Mouse (Mus musculus): ENCODE data around the gene Shc3. TPM values are rescaled to one million over a fixed set of nuclear protein-coding genes. Genes with fewer than 3 reads are reported as not detected.

Shc3 gene
- polyA plus RNA-seq, 1 experiment: not detected

DNA sequence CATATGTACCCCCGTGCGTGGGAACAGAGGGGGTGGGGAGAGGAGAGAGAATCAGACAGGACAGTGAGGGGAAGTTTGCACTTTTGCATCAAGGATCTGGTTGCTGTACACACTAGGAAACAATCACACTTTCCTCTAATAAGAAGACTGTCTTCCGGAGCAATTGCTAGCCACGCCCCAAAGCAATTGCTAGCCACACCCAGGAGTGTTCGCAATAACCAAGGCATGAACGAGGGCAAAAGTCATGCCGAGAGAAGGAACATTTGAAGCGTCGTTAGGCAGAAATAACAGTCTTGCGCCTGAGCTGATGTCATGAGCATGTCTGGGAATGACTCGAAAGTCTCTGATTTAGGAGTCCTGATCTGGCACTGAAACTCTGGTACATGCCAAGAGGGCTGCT lies 15.9 kb downstream of the Shc3 start:
- Histone ChIP-seq H3K27me3 (ENCODE audit: control insufficient read depth) (no peaks in the 10 kb centered on the region), H3K4me3 (replicated peaks) (no peak overlapping the region), H3K9me3 (ENCODE audit: control insufficient read depth, low read length) (no peaks in the 10 kb centered on the region), H3K36me3 (ENCODE audit: control insufficient read depth) (no peaks in the 10 kb centered on the region), H3K4me1 (ENCODE audit: control insufficient read depth) (no peaks in the 10 kb centered on the region; the same call in 1 of the 2 replicates)
- TF ChIP-seq GATA1 (IDR thresholded peaks at IDR 0.05; ENCODE audit: low read length): no peak
- TF ChIP-seq TAL1 (IDR thresholded peaks at IDR 0.05; ENCODE audit: low read length): no peak

DNA sequence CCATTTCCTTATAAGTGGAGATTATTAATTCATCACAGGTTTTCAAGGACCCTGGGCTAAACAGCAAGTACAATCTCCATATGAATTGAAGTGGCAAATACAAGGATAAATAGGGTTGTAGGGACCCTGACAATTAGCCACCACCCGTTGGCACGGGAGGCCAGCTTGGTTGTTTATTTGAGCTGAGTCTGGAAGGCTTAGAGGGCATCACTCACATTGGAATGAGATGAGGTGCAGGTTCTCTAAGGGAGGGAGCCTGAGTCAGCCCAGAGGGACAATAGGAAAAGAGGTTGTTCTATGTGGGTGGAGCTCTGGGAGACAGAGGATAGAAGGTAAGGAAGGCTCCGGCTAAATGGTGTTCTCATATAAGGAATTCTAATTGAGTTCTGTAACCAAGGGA lies 17.0 kb downstream of the Shc3 start:
- Histone ChIP-seq H3K36me3 (ENCODE audit: control insufficient read depth) (no peaks in the 10 kb centered on the region), H3K9me3 (ENCODE audit: control insufficient read depth, low read length) (no peaks in the 10 kb centered on the region), H3K4me1 (ENCODE audit: control insufficient read depth) (no peaks in the 10 kb centered on the region; the same call in 1 of the 2 replicates), H3K4me3 (replicated peaks) (no peak overlapping the region), H3K27me3 (ENCODE audit: control insufficient read depth) (no peaks in the 10 kb centered on the region)
- no peak for TF ChIP-seq TAL1 (IDR thresholded peaks at IDR 0.05; ENCODE audit: low read length)
- TF ChIP-seq GATA1 (IDR thresholded peaks at IDR 0.05; ENCODE audit: low read length): no peak

DNA sequence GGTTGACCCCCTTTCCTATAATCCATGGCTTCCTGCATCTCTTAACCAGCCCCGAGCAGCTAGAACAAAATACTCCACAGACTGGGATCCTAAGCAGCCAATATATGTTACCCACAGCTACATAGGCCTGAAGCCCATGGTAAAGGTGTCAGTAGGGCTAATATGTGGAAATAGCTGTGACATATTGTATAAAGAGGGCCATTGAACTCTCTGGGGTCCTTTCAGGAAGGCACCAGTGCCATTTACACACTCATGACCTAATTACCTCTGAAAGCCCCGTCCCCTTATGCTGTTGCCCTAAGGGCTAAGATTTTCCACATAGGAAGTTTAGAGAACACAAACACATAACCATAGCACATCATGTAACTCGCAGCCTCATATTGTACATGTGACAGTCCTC lies 17.4 kb downstream of the Shc3 start:
- no peaks in the 10 kb centered on the region for H3K36me3 ChIP-seq (ENCODE audit: control insufficient read depth)
- no peaks in the 10 kb centered on the region for H3K9me3 ChIP-seq (ENCODE audit: control insufficient read depth, low read length)
- no peak for TF ChIP-seq TAL1 (IDR thresholded peaks at IDR 0.05; ENCODE audit: low read length)
- no peak for TF ChIP-seq GATA1 (IDR thresholded peaks at IDR 0.05; ENCODE audit: low read length)
- no peaks in the 10 kb centered on the region for H3K27me3 ChIP-seq (ENCODE audit: control insufficient read depth)
- H3K4me3 ChIP-seq (replicated peaks): no peak overlapping the region
- H3K4me1 ChIP-seq (ENCODE audit: control insufficient read depth): no peaks in the 10 kb centered on the region; the same call in 1 of the 2 replicates

DNA sequence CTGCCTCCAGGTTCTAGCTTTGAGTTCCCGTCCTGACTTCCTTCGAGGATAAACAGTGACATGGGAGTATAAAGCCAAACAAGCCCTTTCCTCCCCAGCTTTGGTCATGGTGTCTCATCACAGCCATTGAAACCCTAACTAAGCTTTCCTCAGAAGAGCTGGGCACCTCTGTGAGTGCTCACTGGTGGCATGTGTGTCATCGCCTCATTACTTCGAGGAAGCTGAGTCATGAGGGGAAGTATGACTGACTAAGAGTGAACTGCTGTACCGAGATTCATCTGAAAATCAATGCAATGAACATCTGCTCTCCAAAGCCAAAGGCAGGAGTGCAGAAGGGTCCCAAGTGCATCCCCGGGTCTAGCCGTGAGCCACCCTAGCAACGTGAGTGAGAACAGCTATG lies 29.4 kb downstream of the Shc3 start:
- H3K27me3 ChIP-seq (ENCODE audit: control insufficient read depth): no peaks in the 10 kb centered on the region

DNA sequence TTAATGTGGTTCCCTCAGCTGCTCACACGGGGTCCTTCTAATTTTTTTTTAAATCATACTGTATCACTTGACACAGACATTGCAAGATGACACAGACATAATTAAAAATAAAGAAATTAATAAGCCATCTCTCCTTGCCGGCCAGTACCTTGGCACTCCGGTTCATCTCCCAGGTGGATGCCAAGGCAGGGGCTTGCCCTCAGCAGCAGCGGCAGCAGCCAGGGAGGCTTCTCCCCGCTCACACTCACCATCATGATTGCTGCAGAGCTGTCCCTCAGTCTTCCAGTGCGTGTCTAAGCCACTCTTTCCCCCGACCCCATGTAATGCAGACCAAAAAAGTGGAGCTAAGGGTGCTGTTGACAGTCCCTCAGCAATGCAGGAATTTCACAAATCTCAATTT lies 33.9 kb downstream of the Shc3 start:
- Histone ChIP-seq H3K27me3 (ENCODE audit: control insufficient read depth) (no peaks in the 10 kb centered on the region), H3K4me3 (replicated peaks) (no peak overlapping the region), H3K9me3 (ENCODE audit: control insufficient read depth, low read length) (no peaks in the 10 kb centered on the region), H3K4me1 (ENCODE audit: control insufficient read depth) (no peaks in the 10 kb centered on the region), H3K36me3 (ENCODE audit: control insufficient read depth) (no peaks in the 10 kb centered on the region)
- no peak for TF ChIP-seq GATA1 (IDR thresholded peaks at IDR 0.05; ENCODE audit: low read length)
- no peak for TF ChIP-seq TAL1 (IDR thresholded peaks at IDR 0.05; ENCODE audit: low read length)

More for the DNA sequence above, 29.4 kb downstream of the Shc3 start:
- TF ChIP-seq TAL1 (IDR thresholded peaks at IDR 0.05; ENCODE audit: low read length): no peak
- no peak for TF ChIP-seq GATA1 (IDR thresholded peaks at IDR 0.05; ENCODE audit: low read length)
- Histone ChIP-seq H3K36me3 (ENCODE audit: control insufficient read depth) (no peaks in the 10 kb centered on the region), H3K9me3 (ENCODE audit: control insufficient read depth, low read length) (no peaks in the 10 kb centered on the region), H3K4me1 (ENCODE audit: control insufficient read depth) (no peaks in the 10 kb centered on the region), H3K4me3 (replicated peaks) (no peak overlapping the region)

DNA sequence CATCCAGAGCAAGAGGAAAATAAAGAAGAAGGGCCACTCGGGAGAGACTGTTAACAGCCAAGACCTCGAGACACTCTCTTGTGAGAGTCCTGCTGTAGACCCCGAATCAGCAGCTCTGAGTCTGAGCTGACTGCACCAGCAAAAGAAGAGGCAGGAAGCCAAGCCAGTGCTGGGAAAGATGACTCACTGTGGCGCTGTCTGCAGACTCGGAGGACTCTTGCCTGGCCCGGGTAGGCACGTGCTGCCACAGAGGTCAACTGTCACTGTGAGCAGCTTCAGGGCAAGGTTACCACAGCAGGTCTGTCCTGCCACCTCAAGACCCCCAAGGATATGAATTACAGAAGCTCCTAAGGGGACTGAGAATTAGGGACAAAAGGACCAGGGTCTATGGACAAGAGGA lies 42.7 kb downstream of the Shc3 start:
- TF ChIP-seq GATA1 (IDR thresholded peaks at IDR 0.05; ENCODE audit: low read length) (no peak), TAL1 (IDR thresholded peaks at IDR 0.05; ENCODE audit: low read length) (no peak)

DNA sequence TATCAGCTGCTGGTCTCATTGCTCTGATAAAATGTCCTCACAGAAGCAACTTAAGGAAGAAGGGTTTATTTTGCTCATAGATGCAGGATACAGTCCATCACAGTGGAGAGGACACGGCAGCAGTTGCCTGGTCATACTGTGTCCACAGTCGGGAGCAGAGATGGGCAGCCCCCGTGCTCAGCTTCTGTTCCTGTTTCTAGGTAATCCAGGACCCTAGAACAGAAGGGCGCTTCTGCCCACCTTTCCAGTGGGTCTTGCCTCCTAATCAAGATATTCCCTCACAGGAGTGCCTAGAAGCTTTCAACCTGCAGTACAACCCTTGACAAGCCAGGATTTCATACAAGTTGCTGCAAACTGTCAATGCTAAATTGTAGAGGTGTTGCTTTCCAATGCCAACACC lies 44.9 kb downstream of the Shc3 start:
- no peaks in the 10 kb centered on the region for H3K4me1 ChIP-seq (ENCODE audit: control insufficient read depth)
- TF ChIP-seq GATA1 (IDR thresholded peaks at IDR 0.05; ENCODE audit: low read length) (no peak), TAL1 (IDR thresholded peaks at IDR 0.05; ENCODE audit: low read length) (no peak)
- no peaks in the 10 kb centered on the region for H3K36me3 ChIP-seq (ENCODE audit: control insufficient read depth)
- H3K27me3 ChIP-seq (ENCODE audit: control insufficient read depth): no peaks in the 10 kb centered on the region
- no peaks in the 10 kb centered on the region for H3K9me3 ChIP-seq (ENCODE audit: control insufficient read depth, low read length)
- H3K4me3 ChIP-seq (replicated peaks): no peak overlapping the region

More for the DNA sequence above, 42.7 kb downstream of the Shc3 start:
- Histone ChIP-seq H3K4me3 (replicated peaks) (no peak overlapping the region), H3K4me1 (ENCODE audit: control insufficient read depth) (no peaks in the 10 kb centered on the region), H3K27me3 (ENCODE audit: control insufficient read depth) (no peaks in the 10 kb centered on the region), H3K9me3 (ENCODE audit: control insufficient read depth, low read length) (no peaks in the 10 kb centered on the region), H3K36me3 (ENCODE audit: control insufficient read depth) (no peaks in the 10 kb centered on the region)

DNA sequence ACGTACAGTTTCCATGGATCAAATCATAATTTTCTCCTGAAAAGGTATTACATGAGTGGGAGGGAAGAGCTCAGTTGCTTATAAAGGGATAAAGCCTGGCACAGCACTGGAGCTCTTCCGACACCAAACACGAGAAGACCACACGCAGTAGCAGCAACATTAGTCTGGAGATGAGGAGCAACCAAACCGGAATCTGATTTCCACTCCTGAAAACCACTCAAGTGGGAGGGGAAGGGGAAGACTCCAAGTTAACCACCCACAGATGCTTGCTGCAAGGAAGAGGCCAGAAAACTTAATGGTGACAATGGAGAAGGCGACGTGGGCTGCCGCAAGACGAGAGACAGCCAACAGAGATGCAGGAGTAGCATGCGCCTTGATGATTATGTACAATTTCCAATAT lies 45.9 kb downstream of the Shc3 start:
- Histone ChIP-seq H3K9me3 (ENCODE audit: control insufficient read depth, low read length) (no peaks in the 10 kb centered on the region), H3K4me1 (ENCODE audit: control insufficient read depth) (no peaks in the 10 kb centered on the region), H3K27me3 (ENCODE audit: control insufficient read depth) (no peaks in the 10 kb centered on the region), H3K4me3 (replicated peaks) (no peak overlapping the region), H3K36me3 (ENCODE audit: control insufficient read depth) (no peaks in the 10 kb centered on the region)
- TF ChIP-seq TAL1 (IDR thresholded peaks at IDR 0.05; ENCODE audit: low read length) (no peak), GATA1 (IDR thresholded peaks at IDR 0.05; ENCODE audit: low read length) (no peak)

DNA sequence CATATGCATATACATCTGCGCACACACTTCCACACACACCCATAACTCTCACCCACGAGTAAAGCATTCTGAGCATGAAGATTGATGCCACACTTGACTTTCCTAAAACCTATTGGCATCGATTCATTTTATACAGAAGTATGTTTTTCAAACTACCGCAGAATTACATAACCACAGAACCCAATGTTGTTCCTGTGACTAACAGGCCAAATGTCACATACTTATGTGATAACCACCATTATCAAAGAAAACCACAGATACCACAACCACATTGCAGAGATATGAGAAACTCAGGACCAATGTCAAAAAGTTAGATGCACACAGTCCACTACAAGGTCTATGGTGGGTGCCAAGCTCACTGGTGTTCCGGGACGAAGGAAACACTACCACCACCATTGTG lies 50.3 kb downstream of the Shc3 start:
- Histone ChIP-seq H3K36me3 (ENCODE audit: control insufficient read depth) (no peaks in the 10 kb centered on the region), H3K4me1 (ENCODE audit: control insufficient read depth) (no peaks in the 10 kb centered on the region), H3K9me3 (ENCODE audit: control insufficient read depth, low read length) (no peaks in the 10 kb centered on the region), H3K27me3 (ENCODE audit: control insufficient read depth) (no peaks in the 10 kb centered on the region), H3K4me3 (replicated peaks) (no peak overlapping the region)
- TF ChIP-seq TAL1 (IDR thresholded peaks at IDR 0.05; ENCODE audit: low read length) (no peak), GATA1 (IDR thresholded peaks at IDR 0.05; ENCODE audit: low read length) (no peak)

DNA sequence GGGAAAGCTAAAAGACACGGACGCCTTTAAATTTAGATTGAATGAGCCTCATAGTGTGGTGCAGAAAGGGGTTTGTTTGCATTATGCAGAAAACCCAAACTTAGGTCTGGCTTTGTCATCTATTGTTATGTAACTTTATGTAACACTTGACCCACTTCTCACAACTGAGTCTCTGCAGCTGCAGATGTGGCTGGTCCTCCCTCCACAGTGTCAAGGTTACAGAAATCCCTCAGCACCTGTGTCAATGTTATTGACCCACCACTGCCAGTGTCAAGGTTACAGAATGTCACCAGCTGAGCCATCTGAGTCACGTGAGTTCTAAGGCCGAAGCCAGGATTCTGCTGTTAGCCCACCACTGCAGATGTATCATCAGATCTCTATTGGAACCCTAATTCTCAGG lies 51.3 kb downstream of the Shc3 start:
- H3K9me3 ChIP-seq (ENCODE audit: control insufficient read depth, low read length): no peaks in the 10 kb centered on the region
- H3K4me1 ChIP-seq (ENCODE audit: control insufficient read depth): no peaks in the 10 kb centered on the region
- H3K36me3 ChIP-seq (ENCODE audit: control insufficient read depth): no peaks in the 10 kb centered on the region
- no peaks in the 10 kb centered on the region for H3K27me3 ChIP-seq (ENCODE audit: control insufficient read depth)
- no peak for TF ChIP-seq GATA1 (IDR thresholded peaks at IDR 0.05; ENCODE audit: low read length)
- TF ChIP-seq TAL1 (IDR thresholded peaks at IDR 0.05; ENCODE audit: low read length): no peak
- no peak overlapping the region for H3K4me3 ChIP-seq (replicated peaks)

All from erythroblast, embryonic 14.5 days (primary cell).